Mouse (Mus musculus): ENCODE data around the gene Lrrc4.

The Lrrc4 gene

DNA sequence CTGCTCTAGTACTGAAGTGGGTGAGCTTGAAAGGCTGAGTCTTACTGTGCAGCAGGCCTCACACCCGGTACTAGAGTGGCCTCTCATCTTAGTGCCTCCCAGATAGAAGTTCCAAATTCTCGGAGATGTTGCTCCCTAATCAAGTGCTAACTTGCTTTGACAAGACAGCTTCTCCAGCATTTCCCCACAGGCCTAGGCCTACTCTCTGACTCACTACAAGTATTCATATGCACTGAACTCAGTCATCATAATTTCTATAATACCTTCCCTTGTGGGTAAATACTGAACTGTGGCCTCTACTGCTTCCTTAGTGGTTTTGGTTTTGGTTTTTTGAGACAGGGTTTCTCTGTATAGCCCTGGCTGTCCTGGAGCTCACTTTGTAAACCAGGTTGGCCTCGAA lies 8.2 kb downstream of the Lrrc4 start:
- no peak for DNase-seq

DNA sequence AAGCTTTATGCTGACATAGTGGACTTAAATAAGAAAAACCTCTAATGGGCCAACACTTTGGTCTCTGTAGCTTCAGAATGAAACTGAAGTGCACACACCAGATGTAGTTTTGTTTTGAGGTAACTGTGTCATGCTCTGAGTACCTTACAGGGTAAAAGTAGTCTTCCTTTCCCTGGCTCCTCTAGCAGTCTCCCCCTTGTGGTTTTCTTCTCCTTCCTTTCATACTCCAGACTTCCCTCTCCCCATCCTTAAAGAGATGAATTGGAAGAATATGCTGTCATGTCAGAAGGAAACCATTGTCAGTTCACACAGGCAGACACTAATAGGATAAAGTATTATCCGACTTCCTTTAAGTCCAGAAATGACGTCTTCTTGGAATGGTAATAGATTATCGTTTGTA lies 9.3 kb downstream of the Lrrc4 start:
- DNase-seq = no peak

DNA sequence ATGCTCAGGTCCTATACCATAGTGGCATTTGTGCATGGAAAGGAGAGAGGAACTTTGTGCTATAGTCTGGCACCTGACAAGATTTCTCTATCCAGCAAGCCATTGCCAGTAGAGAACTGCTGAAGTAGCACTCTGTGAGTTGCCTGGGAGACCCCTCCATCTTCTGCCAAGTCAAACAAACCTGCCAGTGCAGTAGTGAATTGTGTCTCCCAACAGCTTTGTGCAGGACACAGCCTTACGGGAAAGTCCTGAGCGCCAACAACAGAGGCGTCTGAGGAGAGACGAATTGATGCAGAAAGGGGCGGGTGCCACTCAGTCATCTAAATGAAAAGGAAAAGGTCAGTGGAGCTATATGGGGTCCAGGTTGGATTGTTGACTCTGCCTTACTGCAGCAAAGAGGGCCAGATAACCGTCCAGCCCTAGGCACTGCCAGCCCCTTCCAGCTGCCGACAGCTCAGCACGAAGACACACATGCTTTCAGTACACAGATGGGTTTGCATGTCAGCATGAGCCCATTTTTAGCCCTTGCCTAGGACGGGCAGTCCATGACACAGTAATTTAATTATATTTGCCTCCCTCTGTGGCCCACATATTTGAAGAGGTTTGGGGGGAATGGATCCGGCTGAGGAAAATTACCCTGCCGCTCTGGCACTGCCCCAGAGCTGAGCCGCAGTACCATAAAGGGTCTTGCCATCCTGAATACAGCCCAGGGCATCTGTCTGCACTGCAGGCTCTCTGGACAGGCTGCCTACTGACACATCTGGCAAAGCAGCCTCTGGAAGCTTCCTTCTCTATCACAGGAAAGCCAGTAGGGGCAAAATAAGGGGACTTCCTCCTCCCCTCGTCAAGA lies 11.8 kb downstream of the Lrrc4 start:
- DNase-seq = no peak

- DNase-seq = no peak
Measured at GRCm38 (mm10) chr6:28817039-28817438, 14.5 kb downstream of the Lrrc4 start.

DNA sequence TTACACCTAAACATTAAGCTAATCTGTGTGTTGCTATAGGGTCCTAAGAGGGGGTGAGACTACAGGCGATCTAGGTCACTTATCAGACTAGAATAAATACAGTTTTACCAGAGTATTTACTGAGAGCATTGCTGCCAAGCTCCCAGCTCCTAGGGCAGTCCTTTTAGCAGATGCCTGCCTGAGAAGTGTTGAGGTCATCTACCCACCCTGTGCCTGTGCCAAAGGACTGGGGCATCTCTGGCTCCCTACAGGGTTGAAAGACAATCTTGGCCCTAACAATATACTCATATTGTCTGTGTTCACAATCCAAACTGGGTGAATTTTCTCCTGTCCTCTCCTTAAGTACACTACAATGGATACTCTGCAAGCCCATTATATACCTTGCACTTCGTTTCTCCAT lies 16.7 kb downstream of the Lrrc4 start:
- DNase-seq = no peak

- no peak for DNase-seq
Measured at GRCm38 (mm10) chr6:28813057-28813456, 18.5 kb downstream of the Lrrc4 start.

GRCm38 (mm10) chr6:28804751-28805150 lies 26.8 kb downstream of the Lrrc4 start:
- DNase-seq = no peak

DNA sequence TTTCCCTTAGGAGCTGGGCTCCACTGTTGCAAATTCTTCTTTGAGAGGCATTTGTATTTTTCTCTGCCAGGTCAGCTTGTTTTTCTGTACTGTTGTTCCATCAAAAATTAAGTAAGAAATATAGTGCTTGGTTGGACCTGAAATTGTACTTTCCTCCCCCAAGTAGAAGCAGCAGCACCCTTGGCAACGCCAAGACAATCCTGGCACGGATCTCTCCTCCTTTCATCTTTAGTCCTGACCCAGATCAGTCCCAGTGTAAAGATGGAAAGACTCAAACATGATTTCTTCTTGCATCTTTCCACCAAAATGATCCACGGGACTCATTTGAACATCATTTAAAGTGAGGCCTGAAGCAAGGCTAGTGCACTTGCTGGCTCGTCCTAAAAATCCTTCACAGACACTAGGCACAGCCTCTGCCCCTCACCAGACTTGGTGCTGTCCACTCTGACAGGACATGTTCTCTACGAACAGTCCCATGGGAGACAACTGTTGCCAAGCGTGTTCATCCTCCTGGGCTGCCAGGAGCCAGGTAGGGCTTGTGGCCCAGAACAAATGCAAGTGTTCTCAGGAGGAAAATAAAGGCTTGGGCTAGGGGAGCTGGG lies 27.8 kb downstream of the Lrrc4 start:
- no peak for DNase-seq

DNA sequence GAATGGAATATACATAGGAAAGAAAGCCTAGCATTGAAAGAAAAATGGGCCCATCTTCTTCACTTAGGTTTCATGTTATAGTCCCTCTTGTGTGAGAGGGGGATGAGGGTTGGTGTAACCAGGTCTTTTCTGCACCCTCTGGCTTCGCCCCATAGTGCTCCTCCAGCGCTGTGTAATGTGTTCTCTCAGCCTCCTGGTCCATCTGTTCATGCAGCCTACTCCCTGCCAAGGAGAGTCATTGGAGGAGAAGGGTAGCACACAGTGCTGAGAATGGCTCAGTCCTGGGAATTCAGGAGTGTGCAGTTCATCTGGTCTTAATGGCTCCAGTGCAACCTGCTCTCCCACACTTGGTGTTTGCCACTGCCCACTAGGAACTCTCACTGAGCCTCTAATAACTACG lies 30.6 kb downstream of the Lrrc4 start:
- DNase-seq = no peak

- no peak for DNase-seq
Measured at GRCm38 (mm10) chr6:28799818-28800217, 31.7 kb downstream of the Lrrc4 start.

GRCm38 (mm10) chr6:28795792-28796515 lies 35.6 kb downstream of the Lrrc4 start:
- DNase-seq = no peak

GRCm38 (mm10) chr6:28795380-28795779 lies 36.2 kb downstream of the Lrrc4 start:
- DNase-seq = no peak

DNA sequence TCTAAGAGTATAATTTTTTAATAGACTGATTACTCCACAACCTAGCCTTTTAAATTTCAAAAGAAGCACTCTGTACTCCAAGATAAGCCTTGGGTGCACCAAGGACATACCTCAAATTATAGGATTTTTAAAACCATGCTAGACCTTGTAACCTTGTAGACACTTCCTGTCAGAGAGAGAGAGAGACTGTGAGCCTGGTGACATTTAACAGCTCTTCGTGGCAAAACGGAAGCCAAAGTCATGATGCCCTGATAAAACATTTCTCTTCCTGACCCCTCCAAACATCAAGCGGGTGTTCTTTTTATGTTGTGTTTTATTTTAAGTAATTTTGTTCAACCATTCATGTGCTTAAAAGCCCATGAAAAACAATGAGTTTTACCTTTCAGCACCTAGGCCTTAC lies 39.7 kb downstream of the Lrrc4 start:
- peak; percentile 9 for DNase-seq

DNA sequence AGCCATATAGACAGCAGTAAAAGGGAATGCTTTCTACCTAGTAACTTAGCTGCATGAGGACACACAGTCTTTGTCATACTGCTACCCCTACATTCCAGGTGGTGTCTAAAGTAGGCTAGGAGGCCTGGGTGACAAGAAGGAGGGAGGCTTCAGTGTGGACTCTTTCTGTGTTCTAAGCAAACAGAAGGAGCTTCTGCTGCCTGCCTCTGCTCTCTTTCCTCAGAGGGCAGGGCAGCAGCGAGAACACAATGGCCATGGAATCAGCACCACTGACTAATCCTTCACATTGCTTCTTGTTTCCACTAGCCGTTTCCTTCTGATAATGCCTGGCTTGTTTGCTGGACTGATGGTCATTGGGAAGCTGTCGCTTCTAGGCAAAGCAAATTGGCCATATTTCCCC lies 40.4 kb downstream of the Lrrc4 start:
- no peak for DNase-seq

- DNase-seq = no peak
Measured at GRCm38 (mm10) chr6:28789685-28790084, 41.9 kb downstream of the Lrrc4 start.

DNA sequence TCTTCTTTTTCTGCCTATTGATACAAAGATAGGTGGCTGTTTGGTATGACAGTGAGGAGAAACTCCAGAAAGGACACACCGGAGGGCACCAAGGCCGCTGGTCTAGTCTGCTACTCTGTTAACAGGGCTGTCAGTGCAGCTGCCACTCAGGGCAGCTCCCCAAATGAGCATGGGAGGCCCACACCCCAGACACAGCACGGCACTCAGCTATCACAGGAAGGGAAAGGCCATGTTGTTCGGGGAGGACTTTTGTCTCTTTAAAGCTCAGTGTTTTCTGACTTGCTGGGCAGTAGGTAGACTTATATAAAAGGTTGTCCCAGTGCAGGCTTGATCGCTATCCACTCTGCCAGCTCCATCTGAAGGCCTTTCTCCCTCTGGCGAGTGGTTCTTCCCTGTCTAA lies 44.4 kb downstream of the Lrrc4 start:
- no peak for DNase-seq

DNA sequence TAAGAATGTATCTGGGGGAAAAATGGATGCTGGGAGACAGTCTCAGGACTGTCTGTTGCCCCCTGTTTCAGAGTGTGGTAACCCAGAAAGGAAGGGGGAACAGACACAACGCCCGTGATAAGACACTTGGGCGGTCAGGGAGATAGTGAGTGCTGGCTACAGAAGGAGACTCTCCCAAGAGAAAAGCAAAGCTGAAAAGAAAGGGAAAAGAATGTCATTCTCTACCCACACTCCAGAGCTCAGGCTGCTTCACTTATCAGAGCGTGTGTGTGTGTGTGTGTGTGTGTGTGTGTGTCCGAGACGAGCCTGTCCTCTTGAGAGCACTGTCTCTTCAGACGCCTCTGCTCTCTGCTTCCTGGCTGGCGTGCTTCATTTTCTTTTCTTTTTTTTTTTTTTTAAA lies 45.8 kb downstream of the Lrrc4 start:
- no peak for DNase-seq

GRCm38 (mm10) chr6:28783953-28784352 lies 47.6 kb downstream of the Lrrc4 start:
- no peak for DNase-seq

GRCm38 (mm10) chr6:28783082-28783647 lies 48.4 kb downstream of the Lrrc4 start:
- DNase-seq = no peak

- no peak for DNase-seq
Measured at GRCm38 (mm10) chr6:28781696-28782095, 49.9 kb downstream of the Lrrc4 start.

DNA sequence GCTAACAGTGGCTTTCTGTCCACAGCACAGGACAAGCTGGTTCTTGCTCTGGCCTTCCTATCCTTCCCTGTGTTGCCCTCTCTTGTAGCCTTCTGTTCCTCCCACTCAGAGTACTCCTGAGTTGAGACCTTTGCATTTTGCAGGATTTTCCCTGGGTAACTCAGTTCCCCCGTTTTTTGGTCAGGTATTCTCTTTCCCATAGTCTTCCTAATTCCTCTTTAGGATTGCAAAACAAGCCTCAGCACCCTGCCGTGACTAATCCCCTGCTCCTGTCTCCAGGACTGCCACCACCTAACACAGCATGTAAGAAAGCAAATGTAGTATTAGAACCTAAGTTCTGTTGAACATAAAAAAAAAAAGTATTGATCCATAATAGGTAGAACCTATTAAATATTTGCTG lies 60.2 kb downstream of the Lrrc4 start:
- no peak for DNase-seq

DNA sequence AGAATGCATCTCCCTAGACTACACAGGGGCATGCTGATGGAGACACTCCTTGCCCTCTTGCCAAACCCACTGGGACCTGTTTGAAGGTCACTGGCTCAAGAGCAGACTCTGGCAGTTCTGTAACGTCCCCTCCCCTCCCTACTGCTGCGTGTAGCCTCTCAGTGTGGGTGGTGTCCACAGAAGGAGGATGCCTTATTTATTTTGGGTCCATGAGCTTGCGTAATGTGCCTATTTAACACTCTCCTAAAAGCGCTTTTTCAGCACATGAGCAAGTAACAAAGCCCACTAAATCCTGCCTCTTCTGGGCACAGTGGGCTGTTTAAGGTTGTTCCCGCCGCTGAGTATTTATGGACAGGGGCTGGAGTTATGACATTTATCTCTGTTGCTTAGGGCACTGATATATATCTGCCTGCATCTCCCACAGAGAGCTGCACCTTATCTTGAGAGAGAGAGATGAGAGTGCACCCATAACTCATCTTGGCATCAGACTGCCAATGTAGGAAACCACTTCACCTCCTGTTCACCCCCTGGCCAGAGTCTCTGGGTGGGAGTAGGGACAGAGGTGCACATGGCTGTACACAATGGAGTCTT lies 63.6 kb downstream of the Lrrc4 start:
- DNase-seq = no peak

DNA sequence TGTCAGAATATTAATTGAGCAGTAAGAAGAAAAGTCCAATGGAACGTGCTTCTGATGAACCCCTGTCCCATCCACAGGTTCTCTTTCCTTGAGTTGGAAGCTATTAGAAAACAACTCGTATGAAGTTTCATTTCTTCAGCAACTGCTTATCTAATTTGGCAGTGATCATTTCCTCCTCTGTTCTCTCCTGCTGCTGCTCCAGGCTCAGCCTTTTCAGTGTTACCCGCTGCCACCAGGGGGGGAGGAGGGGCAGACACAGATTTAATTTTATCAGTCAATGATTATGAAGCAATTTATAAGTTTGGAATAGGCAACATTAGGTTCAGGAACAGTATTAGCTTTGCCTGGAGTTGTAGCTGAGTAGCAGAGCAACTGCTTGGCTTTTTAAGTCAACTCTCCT lies 64.9 kb downstream of the Lrrc4 start:
- DNase-seq = no peak
